Mouse (Mus musculus) liver, postnatal 0 days (tissue): ENCODE results near the gene Poc1b.

Experiments used
- CTCF ChIP-seq: sonication (generic); IDR thresholded peaks from 2 replicates; pipeline ENCODE4 v1.5.1; 2016; ENCODE audit warnings: antibody characterized with exemption, low read depth
- EP300 ChIP-seq: IDR thresholded peaks from 2 replicates; pipeline ENCODE4 v1.6.1; 2016; ENCODE audit warnings: antibody characterized with exemption, low read depth, mild to moderate bottlenecking

DNA sequence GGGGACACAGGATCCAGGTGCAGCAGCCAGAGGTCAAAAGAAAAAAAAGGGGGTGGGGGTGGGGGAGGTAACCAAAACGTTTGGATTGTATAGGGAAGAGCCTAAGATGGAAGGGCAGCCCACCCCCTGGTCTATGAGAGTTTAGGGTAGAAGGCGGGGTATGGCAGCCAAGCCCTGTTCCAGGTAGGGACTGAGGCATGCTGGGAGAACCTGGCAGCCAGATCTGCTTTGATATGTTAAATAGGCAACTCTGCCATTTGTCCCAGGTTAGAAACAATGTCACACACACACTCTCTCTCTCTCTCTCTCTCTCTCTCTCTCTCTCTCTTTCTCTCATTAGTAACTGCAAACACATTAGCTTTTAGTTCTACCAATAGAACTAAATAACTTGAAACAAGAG lies 100.3 kb downstream of the Poc1b start:
- TF ChIP-seq EP300 (no peak), CTCF (no peak)
